ENCODE assay signal across 7 mouse cellular contexts in genomic region chr16:31003592-31004320, GRCm38 (mm10).
DNase-seq lines count a peak whose midpoint lies in the region; ATAC-seq lines count a peak whose summit lies in the region.
"Not testable (repeated sequence)": the region's sequence is repeated elsewhere in the genome, so short reads cannot be mapped to it uniquely, and the experiment has no call there.

No protein-coding gene starts in this region.

- peaks cover 20% of the 10 kb centered on the region for H3K4me1 ChIP-seq in forebrain, embryonic 12.5 days
- H3K4me1 ChIP-seq in heart, embryonic 15.5 days (replicated peaks) = peaks cover 42% of the 10 kb centered on the region
- H3K4me1 ChIP-seq in intestine, embryonic 16.5 days (ENCODE audit: control insufficient read depth, insufficient read depth, low read length) = peaks cover 29% of the 10 kb centered on the region
- H3K4me1 ChIP-seq in limb, embryonic 11.5 days (ENCODE audit: control insufficient read depth, insufficient read depth, low read length) = peaks cover 18% of the 10 kb centered on the region

- not testable (repeated sequence) for H3K27me3 ChIP-seq in forebrain, embryonic 12.5 days; heart, embryonic 15.5 days; intestine, embryonic 16.5 days (replicated peaks; ENCODE audit: control insufficient read depth, insufficient read depth, low read length); limb, embryonic 11.5 days (ENCODE audit: control insufficient read depth, insufficient read depth, low read length)

- H3K36me3 ChIP-seq in forebrain, embryonic 12.5 days (replicated peaks); heart, embryonic 15.5 days; intestine, embryonic 16.5 days (ENCODE audit: control insufficient read depth, insufficient read depth, low read length); limb, embryonic 11.5 days (ENCODE audit: control insufficient read depth, insufficient read depth, low read length): not testable (repeated sequence)

- peak overlapping the region; percentile 59 for H3K27ac ChIP-seq in forebrain, embryonic 12.5 days
- H3K27ac ChIP-seq in heart, embryonic 15.5 days = peak overlapping the region; percentile 78
- H3K27ac ChIP-seq in intestine, embryonic 16.5 days (ENCODE audit: low read length) = peak overlapping the region; percentile 71
- peak overlapping the region; percentile 36; the same call in 1 of the 2 replicates for H3K27ac ChIP-seq in limb, embryonic 11.5 days (replicated peaks; ENCODE audit: low read depth, low read length)

- not testable (repeated sequence) for H3K9ac ChIP-seq in forebrain, embryonic 12.5 days
- H3K9ac ChIP-seq in heart, embryonic 15.5 days = peak overlapping the region; percentile 3; the same call in 1 of the 2 replicates
- H3K9ac ChIP-seq in intestine, embryonic 16.5 days (ENCODE audit: low read depth, low read length) = peak overlapping the region; percentile 3; the same call in 1 of the 2 replicates
- H3K9ac ChIP-seq in limb, embryonic 11.5 days (ENCODE audit: low read length) = 0 out of 2 replicates have a peak overlapping the region, but pooled peaks have one; percentile 22

- H3K9me3 ChIP-seq in forebrain, embryonic 12.5 days; heart, embryonic 15.5 days (replicated peaks); intestine, embryonic 16.5 days (ENCODE audit: control insufficient read depth, low read length); limb, embryonic 11.5 days (ENCODE audit: control insufficient read depth, low read length): not testable (repeated sequence)

- 13% methylated on average over 10 of the region's 10 CpGs for WGBS in forebrain, embryonic 12.5 days
- 8% methylated on average over 10 of the region's 10 CpGs for WGBS in heart, embryonic 15.5 days
- WGBS in intestine, embryonic 16.5 days = 8% methylated on average over 10 of the region's 10 CpGs
- 13% methylated on average over 10 of the region's 10 CpGs for WGBS in limb, embryonic 11.5 days

- DNase-seq in adrenal gland, postnatal 10 days = peak; percentile 60
- peak; percentile 65 for DNase-seq in limb, embryonic 11.5 days (ENCODE audit: low spot score)
- DNase-seq in lung, postnatal 14 days = peak; percentile 58
- DNase-seq in ovary, postnatal 14 days (ENCODE audit: low spot score) = peak; percentile 27

- not testable (repeated sequence) for H3K4me3 ChIP-seq in forebrain, embryonic 12.5 days (replicated peaks); intestine, embryonic 16.5 days (ENCODE audit: low read length); limb, embryonic 11.5 days (ENCODE audit: low read depth, low read length)
- peak overlapping the region; percentile 13; the same call in 1 of the 2 replicates for H3K4me3 ChIP-seq in heart, embryonic 15.5 days

- ATAC-seq in forebrain, embryonic 12.5 days (ENCODE audit: low FRiP score) = peak; percentile 46; the same call in 1 of the 2 replicates
- peak; percentile 21; the same call in 1 of the 2 replicates for ATAC-seq in heart, embryonic 15.5 days (replicated peaks; ENCODE audit: insufficient number of reproducible peaks, insufficient read depth, low FRiP score, low read depth)
- ATAC-seq in intestine, embryonic 16.5 days = peak; percentile 74
- ATAC-seq in limb, embryonic 11.5 days (ENCODE audit: insufficient number of reproducible peaks, low FRiP score, low TSS enrichment, low read depth) = peak; percentile 67; the same call in 1 of the 2 replicates

- H3K4me2 ChIP-seq in forebrain, embryonic 12.5 days = peak overlapping the region; percentile 36
- peak overlapping the region; percentile 57 for H3K4me2 ChIP-seq in heart, embryonic 15.5 days
- peak overlapping the region; percentile 37 for H3K4me2 ChIP-seq in intestine, embryonic 16.5 days (ENCODE audit: low read depth, low read length)
- H3K4me2 ChIP-seq in limb, embryonic 11.5 days (ENCODE audit: low read depth, severe bottlenecking) = peak overlapping the region; percentile 10; the same call in 1 of the 2 replicates

Comparison
In these comparisons a context has a peak if more than half of its experiments do, and no peak if none do; other contexts are left out.
1. ATAC-seq: peak in every context shown above with its lines; median percentile 74 in intestine, embryonic 16.5 days; 67 in limb, embryonic 11.5 days; 46 in forebrain, embryonic 12.5 days; 21 in heart, embryonic 15.5 days.